Comparison of ENCODE assay signal across 25 mouse cellular contexts in genomic region chr5:146901501-146901900, GRCm38 (mm10). TPM values are rescaled to one million over a fixed set of nuclear protein-coding genes. Genes with fewer than 3 reads are reported as not detected.
DNase-seq lines count a peak whose midpoint lies in the region; ATAC-seq and TF ChIP-seq lines count a peak whose summit lies in the region.
"Had no signal": no experiment of that assay in that cellular context is flagged by ENCODE, and none has a peak within 500 bp of the region (broad histone marks: within the 10 kb centered on the region; RNA-seq: fewer than 3 reads in every experiment).

No protein-coding gene starts in this region.

- no peak for TF ChIP-seq CTCF in liver, adult 2 months (IDR thresholded peaks at IDR 0.05; ENCODE audit: low read depth, low read length)

- H3K27me3 ChIP-seq in liver, adult 2 months (ENCODE audit: control insufficient read depth, insufficient read depth, low read length): no peaks in the 10 kb centered on the region
- no peaks in the 10 kb centered on the region for H3K27me3 ChIP-seq in liver, embryonic 11.5 days (replicated peaks; ENCODE audit: control insufficient read depth, insufficient read depth, low read length)
- no peaks in the 10 kb centered on the region for H3K27me3 ChIP-seq in hindbrain, embryonic 11.5 days (ENCODE audit: control insufficient read depth, insufficient read depth, low read length)
- H3K27me3 ChIP-seq: CH12.LX; forebrain, embryonic 13.5 days; Patski had no signal

- H3K4me2 ChIP-seq in liver, embryonic 11.5 days: no peak overlapping the region
- H3K4me2 ChIP-seq in hindbrain, embryonic 11.5 days (replicated peaks; ENCODE audit: low read depth, low read length): no peak overlapping the region
- H3K4me2 ChIP-seq: embryonic facial prominence, embryonic 12.5 days; forebrain, embryonic 13.5 days had no signal

- H3K79me2 ChIP-seq in liver, adult 2 months (ENCODE audit: control insufficient read depth, insufficient read depth, low read length): no peaks in the 10 kb centered on the region

- no peak overlapping the region for H3K27ac ChIP-seq in liver, adult 2 months (replicated peaks; ENCODE audit: insufficient read depth, low read depth, low read length)
- H3K27ac ChIP-seq in liver, embryonic 11.5 days (ENCODE audit: low read depth, low read length): no peak overlapping the region
- H3K27ac ChIP-seq in hindbrain, embryonic 11.5 days (ENCODE audit: low read depth, low read length): no peak overlapping the region
- H3K27ac ChIP-seq: embryonic facial prominence, embryonic 10.5 days; embryonic facial prominence, embryonic 12.5 days; forebrain, embryonic 13.5 days had no signal

- no peaks in the 10 kb centered on the region for H3K9me3 ChIP-seq in liver, embryonic 11.5 days (ENCODE audit: control insufficient read depth, low read length)
- H3K9me3 ChIP-seq in hindbrain, embryonic 11.5 days (ENCODE audit: control insufficient read depth, low read length): no peaks in the 10 kb centered on the region
- H3K9me3 ChIP-seq: embryonic facial prominence, embryonic 10.5 days; embryonic facial prominence, embryonic 12.5 days; forebrain, embryonic 13.5 days; G1E had no signal

- no peak overlapping the region for H3K9ac ChIP-seq in liver, adult 2 months (ENCODE audit: low read depth, low read length)
- H3K9ac ChIP-seq in liver, embryonic 11.5 days (ENCODE audit: low read depth, low read length): no peak overlapping the region
- H3K9ac ChIP-seq in hindbrain, embryonic 11.5 days (ENCODE audit: low read depth, low read length): no peak overlapping the region
- H3K9ac ChIP-seq: embryonic facial prominence, embryonic 12.5 days; forebrain, embryonic 13.5 days had no signal

- H3K36me3 ChIP-seq in liver, adult 2 months (ENCODE audit: control insufficient read depth, insufficient read depth, low read length): no peaks in the 10 kb centered on the region
- no peaks in the 10 kb centered on the region for H3K36me3 ChIP-seq in liver, embryonic 11.5 days (ENCODE audit: control insufficient read depth, insufficient read depth, low read length)
- H3K36me3 ChIP-seq in hindbrain, embryonic 11.5 days (ENCODE audit: control insufficient read depth, insufficient read depth, low read length): no peaks in the 10 kb centered on the region
- H3K36me3 ChIP-seq: embryonic facial prominence, embryonic 10.5 days; embryonic facial prominence, embryonic 12.5 days; G1E had no signal

- TF ChIP-seq POLR2A in liver, adult 2 months (IDR thresholded peaks at IDR 0.05; ENCODE audit: extremely low read depth, insufficient read depth, low read length): no peak

- WGBS in liver, adult 2 months: 60% methylated on average over 2 of the region's 2 CpGs
- 73% methylated on average over 2 of the region's 2 CpGs for WGBS in liver, embryonic 11.5 days
- 90% methylated on average over 2 of the region's 2 CpGs for WGBS in hindbrain, embryonic 11.5 days

- H3K4me3 ChIP-seq in liver, adult 2 months (ENCODE audit: insufficient read depth, low read depth, low read length): no peak overlapping the region
- no peak overlapping the region for H3K4me3 ChIP-seq in liver, embryonic 11.5 days (ENCODE audit: low read depth, low read length)
- no peak overlapping the region for H3K4me3 ChIP-seq in hindbrain, embryonic 11.5 days (ENCODE audit: low read depth, low read length)
- H3K4me3 ChIP-seq: embryonic facial prominence, embryonic 10.5 days; embryonic facial prominence, embryonic 12.5 days; forebrain, embryonic 13.5 days had no signal

- DNase-seq in liver, adult 2 months (ENCODE audit: extremely low read depth, low read depth, low spot score): peak; percentile 74
- DNase-seq in liver, embryonic 11.5 days (ENCODE audit: low spot score): no peak
- DNase-seq in 3T3-L1 (ENCODE audit: low read depth, low spot score) (peak; percentile 54), MN1 (ENCODE audit: low spot score) (peak; percentile 42), adipocyte (ENCODE audit: low spot score) (peak; percentile 86)
- no peak for DNase-seq in hindbrain, embryonic 11.5 days (ENCODE audit: low spot score)
- DNase-seq in lung, postnatal 14 days: no peak
- DNase-seq: adrenal gland, adult 2 months; adrenal gland, postnatal 10 days; adrenal gland, postnatal 25 days; B cell, adult 2 months; cerebellum, adult 11 months; cerebellum, adult 18-20 months; cerebellum, adult 8-10 months; cerebellum, adult 9-11 months; cerebellum, postnatal 14 days had no signal

- no peak for ATAC-seq in liver, embryonic 11.5 days (replicated peaks; ENCODE audit: low FRiP score)
- no peak for ATAC-seq in hindbrain, embryonic 11.5 days (ENCODE audit: low FRiP score)
- ATAC-seq: activated CD4-positive, CD25-positive, alpha-beta regulatory T cell, adult 4 months; CD4-positive, CD25-positive, alpha-beta regulatory T cell, adult 4 months; forebrain, embryonic 13.5 days; forebrain, embryonic 16.5 days; Patski had no signal

- H3K4me1 ChIP-seq in liver, adult 2 months (ENCODE audit: control insufficient read depth, insufficient read depth, low read length): peaks cover 5% of the 10 kb centered on the region
- no peaks in the 10 kb centered on the region for H3K4me1 ChIP-seq in liver, embryonic 11.5 days (replicated peaks; ENCODE audit: control insufficient read depth, insufficient read depth, low read length)
- H3K4me1 ChIP-seq in hindbrain, embryonic 11.5 days (replicated peaks; ENCODE audit: control insufficient read depth, insufficient read depth, low read length): no peaks in the 10 kb centered on the region
- H3K4me1 ChIP-seq: embryonic facial prominence, embryonic 12.5 days; forebrain, embryonic 13.5 days had no signal

RNA-seq across cellular contexts. Expression of gene Gtf3a, which starts 47.0 kb away (rescaled TPM):
- 12.2 and 15.6 TPM in 2 replicates for total RNA-seq in liver, adult 2 months (2014; rRNA removed)
- polyA plus RNA-seq in liver, adult 2 months (2012; rRNA removed): 15.3 and 17.9 TPM in 2 replicates
- polyA plus RNA-seq in liver, embryonic 11.5 days (2014; fragmentation: Nextera tagmentation; extraction: Ambion mirVana): 152 and 158 TPM in 2 replicates
- polyA plus RNA-seq in hindbrain, embryonic 11.5 days (2014; fragmentation: Nextera tagmentation; extraction: Ambion mirVana): 106 TPM in 2 replicates

RNA-seq across cellular contexts. Expression of gene Rasl11a, which starts 56.6 kb away (rescaled TPM):
- total RNA-seq in liver, adult 2 months (2014; rRNA removed): 0.67 TPM in 1 of 2 replicates, not detected in the other
- 0.52 and 0.87 TPM in 2 replicates for polyA plus RNA-seq in liver, adult 2 months (2012; rRNA removed)
- 4.3 and 4.9 TPM in 2 replicates for polyA plus RNA-seq in liver, embryonic 11.5 days (2014; fragmentation: Nextera tagmentation; extraction: Ambion mirVana)
- 18.8 and 19.0 TPM in 2 replicates for polyA plus RNA-seq in hindbrain, embryonic 11.5 days (2014; fragmentation: Nextera tagmentation; extraction: Ambion mirVana)

Comparison
In these comparisons a context has a peak if more than half of its experiments do, and no peak if none do; other contexts are left out.
1. DNase-seq: peak in liver, adult 2 months (single experiment), 3T3-L1 (single experiment), MN1 (single experiment) and adipocyte (single experiment); none in liver, embryonic 11.5 days (single experiment), hindbrain, embryonic 11.5 days (single experiment) and lung, postnatal 14 days (single experiment).